Mouse (Mus musculus): ENCODE measurements around the gene Kank1. TPM values are rescaled to one million over a fixed set of nuclear protein-coding genes. Genes with fewer than 3 reads are reported as not detected.

Kank1 gene
- polyA plus RNA-seq, 1 experiment from 2014 or later, result 21.8 TPM

- no peak for ATAC-seq (ENCODE audit: insufficient number of reproducible peaks, insufficient read depth, low FRiP score, low read depth)
- no peak overlapping the region for H3K27ac ChIP-seq (ENCODE audit: low read length)
- H3K4me1 ChIP-seq (ENCODE audit: control insufficient read depth, insufficient read depth, low read length), result no peaks in the 10 kb centered on the region
- H3K27me3 ChIP-seq (ENCODE audit: control insufficient read depth, insufficient read depth, low read length), result no peaks in the 10 kb centered on the region
- no peaks in the 10 kb centered on the region for H3K36me3 ChIP-seq (ENCODE audit: control insufficient read depth, insufficient read depth, low read length)
- no peak overlapping the region for H3K4me2 ChIP-seq (replicated peaks; ENCODE audit: low read depth, low read length)
- no peak overlapping the region for H3K9ac ChIP-seq (replicated peaks; ENCODE audit: low read depth, low read length)
- WGBS, result 86% methylated on average over 8 of the region's 8 CpGs
- no peak overlapping the region for H3K4me3 ChIP-seq (ENCODE audit: low read depth, low read length)
- H3K9me3 ChIP-seq (ENCODE audit: control insufficient read depth, low read depth, low read length), result no peaks in the 10 kb centered on the region
These were observed 9.3 kb downstream of the Kank1 start for GRCm38 (mm10) chr19:25246062-25246461.

- no peaks in the 10 kb centered on the region for H3K4me1 ChIP-seq (ENCODE audit: control insufficient read depth, insufficient read depth, low read length)
- no peak overlapping the region for H3K9ac ChIP-seq (replicated peaks; ENCODE audit: low read depth, low read length)
- WGBS, result 62% methylated on average over 14 of the region's 14 CpGs
- ATAC-seq (ENCODE audit: insufficient number of reproducible peaks, insufficient read depth, low FRiP score, low read depth), result no peak
- H3K9me3 ChIP-seq (ENCODE audit: control insufficient read depth, low read depth, low read length), result no peaks in the 10 kb centered on the region
- no peaks in the 10 kb centered on the region for H3K27me3 ChIP-seq (ENCODE audit: control insufficient read depth, insufficient read depth, low read length)
- no peak overlapping the region for H3K4me3 ChIP-seq (ENCODE audit: low read depth, low read length)
- H3K36me3 ChIP-seq (ENCODE audit: control insufficient read depth, insufficient read depth, low read length), result no peaks in the 10 kb centered on the region
- no peak overlapping the region for H3K4me2 ChIP-seq (replicated peaks; ENCODE audit: low read depth, low read length)
- H3K27ac ChIP-seq (ENCODE audit: low read length), result no peak overlapping the region
These were observed 11.2 kb downstream of the Kank1 start for GRCm38 (mm10) chr19:25247858-25248552.

- Histone ChIP-seq H3K9ac (replicated peaks; ENCODE audit: low read depth, low read length) (no peak overlapping the region), H3K4me1 (ENCODE audit: control insufficient read depth, insufficient read depth, low read length) (no peaks in the 10 kb centered on the region), H3K27me3 (ENCODE audit: control insufficient read depth, insufficient read depth, low read length) (no peaks in the 10 kb centered on the region), H3K4me2 (replicated peaks; ENCODE audit: low read depth, low read length) (no peak overlapping the region), H3K9me3 (ENCODE audit: control insufficient read depth, low read depth, low read length) (no peaks in the 10 kb centered on the region), H3K4me3 (ENCODE audit: low read depth, low read length) (no peak overlapping the region), H3K27ac (ENCODE audit: low read length) (no peak overlapping the region), H3K36me3 (ENCODE audit: control insufficient read depth, insufficient read depth, low read length) (no peaks in the 10 kb centered on the region)
- 65% methylated on average over 13 of the region's 13 CpGs for WGBS
- ATAC-seq (ENCODE audit: insufficient number of reproducible peaks, insufficient read depth, low FRiP score, low read depth), result no peak
These were observed 12.5 kb downstream of the Kank1 start for GRCm38 (mm10) chr19:25249230-25249629.

GRCm38 (mm10) chr19:25251610-25252140, 14.9 kb downstream of the Kank1 start:
- Histone ChIP-seq H3K4me1 (ENCODE audit: control insufficient read depth, insufficient read depth, low read length) (no peaks in the 10 kb centered on the region), H3K27ac (ENCODE audit: low read length) (no peak overlapping the region), H3K36me3 (ENCODE audit: control insufficient read depth, insufficient read depth, low read length) (no peaks in the 10 kb centered on the region), H3K9ac (replicated peaks; ENCODE audit: low read depth, low read length) (no peak overlapping the region), H3K4me2 (replicated peaks; ENCODE audit: low read depth, low read length) (no peak overlapping the region), H3K9me3 (ENCODE audit: control insufficient read depth, low read depth, low read length) (no peaks in the 10 kb centered on the region), H3K4me3 (ENCODE audit: low read depth, low read length) (no peak overlapping the region), H3K27me3 (ENCODE audit: control insufficient read depth, insufficient read depth, low read length) (no peaks in the 10 kb centered on the region)
- WGBS, result 78% methylated on average over 3 of the region's 3 CpGs
- no peak for ATAC-seq (ENCODE audit: insufficient number of reproducible peaks, insufficient read depth, low FRiP score, low read depth)

GRCm38 (mm10) chr19:25253198-25253597, 16.4 kb downstream of the Kank1 start:
- WGBS, result 81% methylated on average over 6 of the region's 6 CpGs
- Histone ChIP-seq H3K4me3 (ENCODE audit: low read depth, low read length) (no peak overlapping the region), H3K4me2 (replicated peaks; ENCODE audit: low read depth, low read length) (no peak overlapping the region), H3K27ac (ENCODE audit: low read length) (no peak overlapping the region), H3K27me3 (ENCODE audit: control insufficient read depth, insufficient read depth, low read length) (no peaks in the 10 kb centered on the region), H3K9ac (replicated peaks; ENCODE audit: low read depth, low read length) (no peak overlapping the region), H3K36me3 (ENCODE audit: control insufficient read depth, insufficient read depth, low read length) (no peaks in the 10 kb centered on the region), H3K9me3 (ENCODE audit: control insufficient read depth, low read depth, low read length) (no peaks in the 10 kb centered on the region), H3K4me1 (ENCODE audit: control insufficient read depth, insufficient read depth, low read length) (no peaks in the 10 kb centered on the region)
- no peak for ATAC-seq (ENCODE audit: insufficient number of reproducible peaks, insufficient read depth, low FRiP score, low read depth)

GRCm38 (mm10) chr19:25253628-25254027, 16.9 kb downstream of the Kank1 start:
- Histone ChIP-seq H3K4me1 (ENCODE audit: control insufficient read depth, insufficient read depth, low read length) (no peaks in the 10 kb centered on the region), H3K27me3 (ENCODE audit: control insufficient read depth, insufficient read depth, low read length) (no peaks in the 10 kb centered on the region), H3K4me2 (replicated peaks; ENCODE audit: low read depth, low read length) (no peak overlapping the region), H3K9ac (replicated peaks; ENCODE audit: low read depth, low read length) (no peak overlapping the region), H3K27ac (ENCODE audit: low read length) (no peak overlapping the region), H3K9me3 (ENCODE audit: control insufficient read depth, low read depth, low read length) (no peaks in the 10 kb centered on the region), H3K4me3 (ENCODE audit: low read depth, low read length) (no peak overlapping the region), H3K36me3 (ENCODE audit: control insufficient read depth, insufficient read depth, low read length) (no peaks in the 10 kb centered on the region)
- ATAC-seq (ENCODE audit: insufficient number of reproducible peaks, insufficient read depth, low FRiP score, low read depth), result no peak
- 95% methylated on average over 3 of the region's 3 CpGs for WGBS

- no peak overlapping the region for H3K9ac ChIP-seq (replicated peaks; ENCODE audit: low read depth, low read length)
- no peaks in the 10 kb centered on the region for H3K9me3 ChIP-seq (ENCODE audit: control insufficient read depth, low read depth, low read length)
- ATAC-seq (ENCODE audit: insufficient number of reproducible peaks, insufficient read depth, low FRiP score, low read depth), result no peak
- H3K36me3 ChIP-seq (ENCODE audit: control insufficient read depth, insufficient read depth, low read length), result no peaks in the 10 kb centered on the region
- H3K4me1 ChIP-seq (ENCODE audit: control insufficient read depth, insufficient read depth, low read length), result no peaks in the 10 kb centered on the region
- H3K4me3 ChIP-seq (ENCODE audit: low read depth, low read length), result no peak overlapping the region
- H3K4me2 ChIP-seq (replicated peaks; ENCODE audit: low read depth, low read length), result no peak overlapping the region
- WGBS, result 74% methylated on average over 6 of the region's 6 CpGs
- H3K27me3 ChIP-seq (ENCODE audit: control insufficient read depth, insufficient read depth, low read length), result no peaks in the 10 kb centered on the region
- H3K27ac ChIP-seq (ENCODE audit: low read length), result no peak overlapping the region
These were observed 21.5 kb downstream of the Kank1 start for GRCm38 (mm10) chr19:25258321-25258720.

GRCm38 (mm10) chr19:25266181-25266580, 29.4 kb downstream of the Kank1 start:
- Histone ChIP-seq H3K4me1 (ENCODE audit: control insufficient read depth, insufficient read depth, low read length) (0 out of 2 replicates have a peak, but pooled peaks cover 4% of the 10 kb centered on the region), H3K27me3 (ENCODE audit: control insufficient read depth, insufficient read depth, low read length) (no peaks in the 10 kb centered on the region), H3K36me3 (ENCODE audit: control insufficient read depth, insufficient read depth, low read length) (no peaks in the 10 kb centered on the region), H3K4me3 (ENCODE audit: low read depth, low read length) (no peak overlapping the region), H3K9me3 (ENCODE audit: control insufficient read depth, low read depth, low read length) (no peaks in the 10 kb centered on the region; the same call in 1 of the 2 replicates), H3K4me2 (replicated peaks; ENCODE audit: low read depth, low read length) (no peak overlapping the region), H3K9ac (replicated peaks; ENCODE audit: low read depth, low read length) (no peak overlapping the region), H3K27ac (ENCODE audit: low read length) (no peak overlapping the region)
- no peak for ATAC-seq (ENCODE audit: insufficient number of reproducible peaks, insufficient read depth, low FRiP score, low read depth)
- 67% methylated on average over 9 of the region's 9 CpGs for WGBS

All from stomach, embryonic 14.5 days (tissue).